Mouse (Mus musculus) spleen, postnatal 4 days (tissue): ENCODE data around the gene Sgms2.
A peak's percentile ranks its signal among the peaks of the same experiment; 100 is the strongest.

Source experiments
- DNase-seq, 2 experiments: peaks; one replicate each; pipeline ENCODE4 v3.0.0; 2022; ENCODE audit warnings: low spot score in 2 of 2

Gene Sgms2

DNA sequence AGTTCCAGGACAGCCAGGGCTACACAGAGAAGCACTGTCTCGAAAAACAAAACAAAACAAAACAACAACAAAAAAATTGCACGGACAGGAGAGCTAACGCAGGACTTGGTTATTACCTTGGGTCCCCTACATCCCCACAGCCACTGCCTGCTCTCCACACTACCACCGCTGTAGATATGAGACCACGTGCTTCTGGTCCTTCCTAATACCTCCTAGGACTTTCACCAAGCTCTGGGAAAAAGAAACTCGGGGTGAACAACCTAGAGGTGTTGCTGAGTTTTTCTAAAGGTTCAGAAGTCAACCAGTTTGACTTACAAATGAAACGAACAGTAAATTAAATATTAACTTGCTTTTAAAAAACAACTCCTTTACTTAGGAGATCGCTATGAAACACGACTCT is 2.8 kb downstream of the Sgms2 start:
- no peak for DNase-seq

DNA sequence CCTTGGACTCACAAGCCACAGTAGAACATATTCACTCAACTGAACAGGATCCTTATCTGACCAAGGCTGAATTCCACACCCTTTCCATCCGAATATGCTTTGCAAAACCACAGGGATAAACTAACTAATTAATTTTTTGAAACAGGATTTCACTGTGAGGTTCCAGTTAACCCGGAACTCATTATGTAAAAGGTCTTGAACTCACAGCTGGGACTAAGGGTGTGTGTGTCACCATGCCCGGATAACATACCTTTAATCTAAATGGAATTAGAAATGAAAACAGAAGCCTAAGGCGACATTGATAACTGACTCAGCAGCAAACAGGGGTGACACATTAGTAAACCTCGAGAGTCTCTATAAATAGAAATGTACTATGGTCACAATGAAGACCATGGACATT is 5.8 kb downstream of the Sgms2 start:
- DNase-seq = no peak

DNA sequence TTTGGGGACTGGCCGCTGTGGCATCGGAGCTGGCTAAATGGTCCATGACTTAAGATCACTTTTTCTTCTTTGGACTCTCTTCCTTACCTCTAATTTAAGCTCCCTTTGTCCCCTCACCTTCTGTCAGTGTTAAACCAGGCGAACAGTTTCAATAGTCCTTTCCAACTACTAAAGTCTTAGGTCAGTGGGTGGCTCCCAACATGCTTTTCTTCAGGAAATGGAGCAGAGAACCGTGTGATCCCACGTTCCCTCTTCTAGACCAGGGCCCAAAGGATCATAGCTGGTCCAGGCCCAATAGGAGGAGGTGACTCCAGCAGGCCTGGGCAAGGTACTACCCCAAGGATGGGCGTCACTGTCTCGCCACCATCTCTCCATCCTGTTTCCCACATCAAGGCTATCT is 7.6 kb downstream of the Sgms2 start:
- no peak for DNase-seq

DNA sequence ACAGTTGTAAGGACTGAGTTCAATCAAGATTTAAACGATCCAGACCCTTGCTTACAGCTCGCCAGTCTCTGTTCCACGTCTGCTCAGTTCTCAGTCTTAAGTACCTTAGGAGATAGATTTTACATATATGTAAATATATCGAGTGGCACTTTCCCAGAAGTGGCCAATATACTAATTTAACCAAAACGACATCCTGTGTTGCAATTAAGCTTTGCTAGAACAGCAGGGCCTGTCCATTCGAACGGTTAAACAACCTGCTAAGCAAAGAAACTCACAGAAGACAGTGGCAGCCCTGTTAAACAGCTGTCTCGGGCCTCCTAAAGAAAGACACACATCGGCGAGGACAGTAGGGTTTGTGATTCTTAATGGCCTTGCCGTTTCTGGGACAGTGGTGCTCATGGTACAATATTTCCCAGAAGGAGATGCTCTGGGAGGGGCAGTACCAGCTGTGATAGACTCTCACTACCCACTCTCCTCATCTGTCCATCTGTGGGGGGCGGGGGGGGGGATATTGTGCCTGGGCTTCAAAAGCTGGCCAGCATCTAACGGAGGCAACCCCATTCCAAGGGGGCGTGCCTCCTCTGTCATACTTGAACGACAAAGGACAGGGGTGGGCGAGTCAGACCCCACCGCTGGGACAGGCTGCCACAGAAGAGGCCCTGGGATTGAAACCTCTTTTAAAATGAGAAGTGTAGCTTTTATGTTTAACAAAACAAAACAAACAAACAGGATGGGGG is 9.1 kb downstream of the Sgms2 start:
- DNase-seq = no peak

DNA sequence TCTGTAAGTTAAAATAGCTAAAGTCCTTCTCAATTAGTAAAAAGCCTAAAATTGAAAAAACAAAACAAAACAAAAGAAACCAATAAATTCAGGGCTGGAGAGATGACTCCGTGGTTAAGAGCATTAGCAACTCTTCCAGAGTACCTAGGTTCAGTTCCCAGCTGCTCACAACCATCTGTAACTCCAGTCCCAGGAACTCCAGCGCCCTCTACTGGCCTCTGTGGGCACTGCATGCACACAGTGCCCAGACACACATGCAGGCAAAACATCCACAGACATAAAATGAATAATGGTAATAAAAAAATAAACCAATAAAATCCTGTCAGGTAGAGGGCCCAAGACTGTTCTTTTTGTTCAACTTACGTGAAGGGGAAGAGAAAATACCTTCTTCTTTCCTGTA is 10.6 kb downstream of the Sgms2 start:
- DNase-seq = no peak

DNA sequence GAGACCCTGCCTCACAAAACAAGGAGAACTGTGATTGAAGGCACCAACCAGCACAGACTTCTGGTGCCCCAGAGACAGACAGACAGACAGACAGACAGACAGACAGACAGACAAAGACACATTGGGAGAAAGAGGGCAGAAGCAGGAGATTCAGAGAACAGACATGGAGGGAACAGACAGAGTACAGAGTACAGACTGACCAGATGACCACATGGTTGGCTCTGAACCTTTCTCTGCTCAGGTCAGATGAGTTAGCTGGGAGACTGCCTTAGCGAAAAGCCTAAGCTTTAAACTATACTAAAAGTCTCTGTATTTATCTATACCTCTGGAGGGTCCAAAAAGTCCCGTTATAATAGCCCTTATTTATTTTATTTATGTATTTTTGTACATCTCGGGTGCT is 11.8 kb downstream of the Sgms2 start:
- DNase-seq = no peak

DNA sequence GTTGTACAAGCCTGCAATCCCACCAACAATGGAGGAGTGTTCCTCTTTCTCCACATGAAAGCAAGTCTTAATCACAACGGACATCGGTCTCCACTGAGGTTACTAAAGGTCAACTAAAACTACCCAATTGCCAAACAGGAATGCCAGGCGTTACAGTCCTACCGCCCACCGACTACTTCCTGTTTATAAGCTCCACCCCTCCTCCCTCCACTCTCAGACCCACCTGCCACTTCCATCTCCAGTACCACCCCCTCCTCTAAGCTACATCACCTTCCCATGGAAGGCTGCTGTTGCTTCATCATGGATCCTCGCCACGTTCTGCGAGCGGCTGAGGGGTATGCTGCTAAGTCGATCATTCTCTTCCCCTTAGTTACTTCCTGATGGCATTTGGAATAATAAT is 15.2 kb downstream of the Sgms2 start:
- DNase-seq = no peak

DNA sequence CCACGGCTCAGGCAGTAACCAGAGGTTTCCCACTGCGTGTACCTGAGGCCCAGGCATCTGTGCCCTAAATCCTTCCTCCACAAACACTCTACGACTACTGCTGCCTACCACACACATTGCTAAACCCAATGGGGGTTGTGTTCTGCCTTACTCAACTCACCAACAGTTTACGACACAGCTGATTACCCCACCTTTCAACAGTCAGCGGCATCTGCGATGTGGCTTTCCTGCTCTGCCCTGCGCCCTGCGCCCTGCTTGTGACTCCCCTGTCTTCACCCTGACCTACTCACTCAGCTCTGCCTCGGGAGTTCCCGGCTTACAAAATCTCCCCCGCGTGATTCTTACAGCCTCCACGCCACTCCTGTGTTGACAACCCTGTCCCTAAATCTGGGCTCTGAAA is 16.7 kb downstream of the Sgms2 start:
- peak; percentile 58 to 73 for DNase-seq

DNA sequence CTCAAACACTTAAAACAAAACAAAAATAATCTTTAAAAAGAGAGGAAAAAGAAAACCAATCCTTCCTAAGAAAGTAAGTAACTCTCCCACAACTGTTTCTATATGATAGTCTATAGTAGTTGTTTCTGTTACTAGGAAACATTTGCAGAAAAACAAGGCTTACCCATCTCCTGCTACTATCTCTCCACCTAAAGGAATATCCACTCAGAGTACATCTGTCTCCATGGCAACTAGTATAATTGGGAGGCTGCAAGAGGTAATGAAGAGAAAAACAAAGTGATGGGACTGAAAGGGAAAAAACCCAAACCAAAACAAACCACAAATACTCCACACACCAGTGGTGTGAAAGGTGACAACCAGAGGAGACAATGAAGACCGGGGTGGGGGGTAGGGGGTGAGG is 17.7 kb downstream of the Sgms2 start:
- DNase-seq = no peak

DNA sequence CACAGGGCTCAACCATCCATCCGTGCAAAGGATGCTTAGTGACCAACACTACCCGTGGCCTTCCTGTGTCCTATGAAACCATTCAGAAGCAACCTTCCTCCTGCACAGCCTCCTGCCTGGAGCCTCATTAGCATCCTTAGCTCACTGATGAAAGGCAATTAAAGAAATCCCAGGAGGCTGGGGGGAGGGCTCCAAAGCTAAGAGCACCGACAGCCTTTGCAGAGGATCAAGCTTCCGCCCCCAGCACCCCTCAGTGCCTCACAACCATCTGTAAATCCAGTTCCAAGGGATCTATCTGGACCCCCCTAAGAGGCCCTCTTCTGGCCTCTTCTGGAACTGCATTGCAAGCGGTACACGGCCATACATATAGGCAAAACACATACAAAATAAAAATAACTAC is 19.4 kb downstream of the Sgms2 start:
- no peak for DNase-seq

DNA sequence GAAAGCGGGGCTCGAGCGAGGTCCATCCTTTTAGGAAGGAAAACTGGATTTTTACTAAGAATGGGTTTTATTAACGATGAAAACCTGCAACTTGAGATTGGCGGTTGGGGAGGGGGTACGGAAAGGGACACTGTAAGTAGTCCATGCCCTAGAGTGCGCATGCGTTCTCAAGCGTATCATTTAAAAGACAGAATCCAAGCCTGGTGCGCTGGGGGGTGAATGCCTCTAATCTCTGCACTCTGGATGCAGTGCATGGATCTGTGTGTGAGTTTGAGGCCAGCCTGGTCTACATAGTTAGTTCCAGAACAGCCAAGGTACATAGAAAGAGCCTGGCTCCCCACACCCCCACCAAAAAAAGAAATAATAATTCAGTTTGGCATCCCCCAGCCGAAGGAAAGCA is 19.8 kb downstream of the Sgms2 start:
- no peak for DNase-seq

DNA sequence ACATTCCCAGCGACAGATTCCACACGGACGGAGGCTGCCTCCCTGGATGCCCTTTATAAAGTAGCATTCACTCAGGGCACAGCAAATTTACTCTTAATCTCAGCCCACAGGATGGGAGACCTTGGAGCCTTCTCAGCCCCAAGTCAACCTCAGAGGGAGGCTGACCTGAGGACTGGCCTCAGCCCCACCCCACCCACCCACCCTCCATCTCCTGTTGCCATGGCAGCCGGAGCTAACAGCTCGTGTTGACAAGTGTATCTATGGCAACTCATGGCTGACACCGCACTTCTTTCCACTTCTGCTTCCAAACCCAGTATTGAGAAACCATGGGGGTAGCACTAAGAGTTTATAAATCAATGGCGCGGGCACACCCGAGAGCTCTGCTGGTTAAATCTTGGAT is 20.4 kb downstream of the Sgms2 start:
- no peak for DNase-seq

DNA sequence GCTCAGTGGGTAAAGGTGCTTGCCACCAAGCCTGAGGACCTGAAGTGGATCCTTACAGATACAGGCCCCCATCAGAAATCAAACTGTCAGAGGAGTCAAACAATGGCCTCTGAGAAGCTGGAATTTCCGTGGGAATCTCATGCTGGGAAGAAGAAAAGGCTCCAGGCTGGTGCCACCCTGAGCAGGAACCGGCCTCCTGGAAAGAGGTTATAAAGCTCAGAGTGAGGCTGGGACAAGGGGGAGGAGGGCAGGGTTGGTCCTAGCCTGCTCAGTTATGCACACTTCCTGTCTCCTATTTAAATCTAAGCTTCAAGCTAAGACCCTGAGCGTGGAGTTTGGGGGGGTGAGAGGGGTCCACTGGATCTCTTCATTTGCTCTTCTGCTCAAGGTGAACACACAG is 21.6 kb downstream of the Sgms2 start:
- no peak for DNase-seq

DNA sequence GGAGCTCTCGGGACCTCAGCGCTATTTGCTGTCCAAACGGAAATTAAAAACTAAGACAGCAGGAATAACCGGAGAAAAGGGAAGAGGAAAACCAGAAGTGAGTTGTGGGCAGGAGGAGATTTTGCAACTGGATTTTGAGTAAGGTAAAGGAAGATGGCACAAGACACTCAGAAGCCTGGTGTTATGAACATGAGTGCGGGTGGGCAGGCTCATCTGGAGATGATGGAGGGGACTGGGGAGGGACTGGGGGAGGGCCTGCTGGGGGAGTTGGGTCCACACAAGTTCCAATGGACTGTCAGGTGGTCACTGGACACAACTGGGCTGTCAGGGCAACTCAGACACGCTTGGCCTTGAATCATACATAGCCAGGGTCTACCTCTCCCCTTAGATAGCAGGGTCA is 24.8 kb downstream of the Sgms2 start:
- no peak for DNase-seq

DNA sequence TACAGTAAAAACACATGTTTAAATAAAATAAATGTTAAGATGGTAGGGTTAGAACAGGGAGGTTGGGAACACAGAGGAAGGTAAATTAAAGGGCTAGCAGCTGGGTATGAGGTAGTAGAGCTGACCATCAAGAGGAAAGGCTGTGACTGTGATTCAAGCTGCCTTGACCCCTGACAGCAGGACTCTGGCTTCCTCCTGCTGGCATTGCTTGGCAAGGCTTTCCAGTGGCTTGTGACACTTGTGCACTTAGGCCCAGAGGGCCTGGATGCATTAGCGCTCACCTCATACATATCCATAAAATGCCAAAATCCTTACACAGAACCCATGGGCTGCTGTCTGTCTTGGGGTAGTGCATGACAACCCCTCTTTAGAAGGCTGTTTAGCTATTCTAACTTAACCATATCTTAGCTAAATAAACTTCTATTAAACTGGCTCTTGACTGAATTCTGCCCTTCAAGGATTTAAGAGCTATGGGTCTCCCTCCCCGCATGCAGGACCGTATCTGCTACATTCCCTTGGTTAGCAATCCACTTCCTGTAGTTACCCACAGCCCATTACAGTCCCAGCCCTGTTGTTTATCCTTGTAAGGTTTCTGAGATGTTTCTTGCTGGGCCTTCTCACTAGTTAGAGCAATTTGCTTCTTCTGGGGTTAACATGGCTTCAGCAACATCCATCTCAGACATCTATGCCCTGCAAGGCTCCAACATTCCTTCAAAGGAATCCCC is 25.5 kb downstream of the Sgms2 start:
- no peak for DNase-seq

DNA sequence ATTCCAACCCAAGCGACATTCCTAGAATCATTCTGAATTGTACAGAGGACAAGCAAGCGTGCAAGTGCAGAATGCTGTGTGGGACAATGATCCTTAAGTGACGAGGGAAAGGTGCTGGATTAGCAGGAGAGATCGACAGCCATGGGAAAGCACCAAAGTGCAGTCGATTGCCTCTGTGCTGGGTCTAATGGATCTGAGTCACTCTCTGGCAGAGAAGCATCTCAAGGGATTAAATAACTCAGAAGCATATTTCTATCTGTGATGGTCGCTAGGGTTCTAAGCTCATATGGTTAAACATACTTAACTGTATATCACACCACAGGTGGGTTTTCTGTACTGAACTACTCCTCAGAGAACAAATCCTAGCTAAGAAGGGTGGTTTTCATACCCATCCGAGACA is 118.2 kb downstream of the Sgms2 start:
- DNase-seq = no peak

DNA sequence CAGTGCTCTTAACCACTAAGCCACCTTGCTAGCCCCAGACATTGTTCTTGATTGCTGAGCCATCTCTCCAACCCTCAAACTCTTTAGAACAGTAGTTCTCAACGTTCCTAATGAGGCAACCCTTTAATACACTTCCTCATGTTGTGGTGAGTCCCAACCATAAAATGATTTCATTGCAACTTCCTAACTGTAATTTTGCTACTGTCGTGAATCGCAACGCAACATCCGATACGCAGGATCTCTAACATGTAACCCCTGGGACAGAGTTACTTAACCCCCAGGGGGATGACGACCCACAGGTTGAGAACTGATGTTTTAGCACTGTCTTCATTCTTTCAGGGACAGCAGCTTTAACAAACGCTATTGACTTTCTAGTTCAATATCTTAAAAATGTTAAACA is 122.5 kb downstream of the Sgms2 start:
- no peak for DNase-seq

DNA sequence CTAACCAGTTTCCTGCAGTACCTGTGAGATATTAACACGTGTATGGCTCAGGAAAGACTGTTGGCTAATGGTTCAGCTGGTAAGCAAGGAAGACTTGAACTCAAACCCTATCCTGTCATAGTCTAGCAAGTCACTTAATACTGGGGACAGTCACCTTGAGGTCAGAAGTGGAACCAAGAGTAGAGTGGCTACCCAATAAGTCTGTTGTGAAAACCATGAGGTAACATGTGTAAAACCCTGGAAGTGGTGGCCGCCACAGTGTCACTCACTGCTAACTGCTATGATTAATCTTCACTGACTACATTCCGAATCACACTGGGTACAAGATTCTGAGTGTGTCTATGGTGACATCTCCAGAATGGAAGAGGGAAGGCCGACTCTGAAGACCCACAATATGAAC is 123.8 kb downstream of the Sgms2 start:
- no peak for DNase-seq

DNA sequence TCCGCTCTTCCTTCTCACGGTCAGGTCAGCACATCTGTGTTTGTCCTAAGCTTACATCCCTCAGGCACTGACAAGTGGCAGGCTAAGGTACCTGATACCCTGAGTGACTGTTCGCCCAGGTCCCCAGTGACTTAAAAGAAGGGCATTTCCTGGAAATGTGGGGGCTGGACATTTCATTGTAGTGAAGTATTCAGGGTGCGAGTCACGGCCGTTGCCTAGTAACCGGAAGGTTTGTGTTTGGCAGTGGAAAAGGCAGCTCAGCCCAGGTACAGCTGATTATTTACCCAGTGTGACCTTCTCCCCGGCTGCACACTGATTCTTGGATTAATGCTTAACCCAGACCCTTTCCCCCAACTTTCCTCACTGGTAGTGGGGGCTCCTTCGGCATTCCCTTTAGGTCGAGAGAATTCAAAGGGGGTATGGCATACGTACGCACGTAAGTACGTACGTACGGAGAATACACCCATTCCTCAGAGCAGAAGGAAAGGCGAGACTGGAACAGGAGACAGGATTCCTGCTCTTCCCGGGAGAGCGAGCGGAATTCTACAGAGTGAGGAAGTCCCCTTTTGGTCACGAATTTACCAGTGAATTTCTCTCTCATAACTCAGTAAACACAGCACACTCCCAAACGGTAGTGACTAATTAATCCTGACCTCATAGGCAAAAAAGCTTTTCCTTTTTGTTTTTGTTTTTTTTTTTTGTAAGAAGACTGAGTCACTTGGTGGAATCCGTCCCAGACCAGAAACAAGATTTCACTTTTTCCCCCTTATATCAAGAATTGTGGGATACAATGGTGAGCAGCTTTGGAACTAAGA is 126.4 kb downstream of the Sgms2 start:
- no peak for DNase-seq

DNA sequence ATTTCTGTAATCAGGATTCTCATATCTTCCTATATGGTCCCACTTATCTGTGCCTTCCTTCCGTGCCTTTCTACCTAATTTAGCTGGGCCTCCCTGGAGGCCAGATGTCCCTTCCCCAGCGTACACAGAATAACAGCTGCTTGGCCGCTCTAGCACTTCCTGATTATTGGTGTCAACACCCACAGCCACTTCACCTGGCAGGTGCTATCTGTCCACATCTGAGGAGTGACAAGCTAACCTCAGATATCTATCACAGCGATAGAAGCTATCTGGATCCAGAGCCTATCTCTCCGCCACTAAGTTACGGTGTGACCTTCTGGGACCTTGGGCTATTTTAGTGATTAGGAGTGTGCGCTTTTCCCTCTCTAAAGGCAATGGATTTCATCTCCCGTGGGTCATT is 127.0 kb downstream of the Sgms2 start:
- no peak for DNase-seq

DNA sequence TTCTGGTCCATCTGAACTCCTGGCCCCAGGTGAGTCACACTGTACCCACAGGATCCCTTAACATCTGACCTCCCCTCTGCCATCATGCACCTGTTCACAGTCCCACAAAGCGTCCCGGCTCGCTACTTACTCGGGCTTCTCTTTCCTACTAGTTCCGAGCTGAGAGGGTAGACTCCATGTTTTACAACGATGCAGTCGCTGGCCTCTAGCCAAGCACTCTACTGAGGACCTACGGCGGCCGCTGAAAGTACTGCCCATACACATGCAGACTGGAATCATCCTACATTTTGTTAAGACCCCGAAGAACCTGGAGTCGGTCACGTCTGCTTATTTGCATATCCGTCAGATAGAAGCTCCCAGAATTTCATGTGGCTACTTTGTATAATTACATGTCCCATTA is 127.6 kb downstream of the Sgms2 start:
- DNase-seq = no peak

DNA sequence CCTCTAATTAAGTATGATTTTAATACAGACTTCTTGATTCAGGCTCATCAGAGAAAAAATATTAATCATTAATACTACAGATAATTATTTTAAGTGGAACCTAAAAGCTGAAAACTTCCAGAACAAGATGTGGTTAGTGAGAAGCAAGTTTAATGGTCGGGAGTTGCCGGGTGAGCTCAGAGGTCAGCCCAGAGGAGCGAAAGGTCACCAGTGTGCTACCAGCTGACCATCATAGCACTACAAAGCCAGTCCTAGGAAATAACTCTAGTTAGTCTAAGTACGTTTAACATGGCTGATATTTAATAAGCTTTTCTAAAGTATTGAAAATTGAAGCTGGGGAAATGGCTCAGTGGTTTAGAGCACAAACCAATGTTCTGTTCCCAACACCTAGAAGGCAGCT is 129.3 kb downstream of the Sgms2 start:
- no peak for DNase-seq

DNA sequence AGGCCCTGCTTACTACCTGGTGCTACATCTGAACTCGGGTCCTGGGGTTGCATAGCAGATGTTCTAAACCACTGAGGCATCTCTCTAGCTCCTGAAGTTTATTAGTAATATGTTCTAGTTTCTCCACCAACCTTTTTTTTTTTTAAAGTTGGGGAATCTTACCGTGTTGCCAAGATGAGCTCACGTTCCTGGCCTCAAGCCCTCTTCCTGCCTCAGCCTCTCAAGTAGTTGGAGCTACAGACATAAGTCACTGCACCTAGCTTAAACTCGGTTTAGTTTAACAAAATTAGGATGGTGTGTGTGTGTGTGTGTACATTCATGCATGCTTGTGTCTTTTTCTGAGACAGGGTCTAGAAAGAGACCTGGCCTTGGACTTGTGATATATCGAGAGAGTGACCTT is 132.2 kb downstream of the Sgms2 start:
- DNase-seq = no peak
